Mouse (Mus musculus) olfactory bulb, adult 2 months (tissue): ENCODE results near the gene Tle3.

Experiments
- CTCF ChIP-seq: fragments of 200-500 bp; IDR thresholded peaks from 2 replicates; pipeline ENCODE4 v1.5.1; 2012; ENCODE audit warnings: low read depth, mild to moderate bottlenecking, low read length, moderate library complexity; ENCODE audit not compliant: insufficient read depth
- POLR2A ChIP-seq: fragments of 200-500 bp; IDR thresholded peaks from 2 replicates; pipeline ENCODE4 v1.6.1; 2012; ENCODE audit warnings: mild to moderate bottlenecking, low read depth, low read length, moderate library complexity; ENCODE audit not compliant: insufficient read depth

DNA sequence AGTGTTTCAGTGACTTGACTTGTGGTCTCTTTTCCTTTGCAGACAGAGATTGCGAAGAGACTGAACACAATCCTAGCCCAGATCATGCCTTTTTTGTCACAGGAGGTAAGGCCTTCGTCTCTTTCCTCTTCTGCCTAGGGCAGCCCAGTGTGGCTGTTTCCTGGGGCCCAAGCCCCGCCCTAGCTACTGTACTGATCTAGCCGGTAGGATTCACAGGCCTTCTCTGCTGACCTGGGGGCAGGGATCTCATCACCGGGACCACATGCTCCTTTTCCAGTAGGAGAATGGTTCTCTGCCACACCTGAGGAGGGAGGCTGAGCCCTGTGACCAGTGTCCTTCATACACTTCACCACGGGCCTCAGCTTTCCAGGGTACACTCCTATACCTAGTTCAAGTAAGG is 21.0 kb downstream of the Tle3 start:
- TF ChIP-seq POLR2A (no peak), CTCF (no peak)
